Mouse (Mus musculus): ENCODE measurements around the gene Socs1.

DNA sequence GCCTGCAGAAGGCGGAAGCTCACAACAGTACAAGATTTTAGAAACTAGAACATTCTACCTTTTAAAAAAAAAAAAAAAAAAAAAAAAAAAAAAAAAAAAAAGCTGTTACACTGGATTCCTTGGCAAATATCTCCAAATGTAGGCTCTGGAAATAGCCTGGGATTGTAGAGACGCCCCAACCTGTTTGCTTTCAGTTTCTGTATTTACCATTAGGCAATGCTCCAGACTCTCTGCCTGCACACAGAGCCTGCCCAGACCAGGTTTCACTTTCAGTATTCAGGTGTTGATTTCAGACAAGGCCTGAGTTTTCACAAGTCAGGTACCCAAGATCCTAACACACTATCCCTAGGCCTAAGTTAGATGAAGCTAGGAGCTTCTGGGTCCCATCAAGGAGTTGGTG lies 44.3 kb downstream of the Socs1 start:
- TF ChIP-seq CTCF (IDR thresholded peaks at IDR 0.05; ENCODE audit: low read depth, low read length) (no peak), GATA1 (IDR thresholded peaks at IDR 0.05; ENCODE audit: borderline replicate concordance, low read length) (no peak), TAL1 (conservative IDR thresholded peaks at IDR 0.05; ENCODE audit: low read depth, low read length) (no peak), POLR2AphosphoS5 (IDR thresholded peaks at IDR 0.05; ENCODE audit: insufficient replicate concordance, low read depth, low read length) (no peak)

All from G1E (cell line).